Mouse (Mus musculus) mouse trophoblast stem cell (cell line): ENCODE measurements around the gene Mfsd6.

Source experiments
- in situ Hi-C, 2 experiments: fragments of 300-500 bp; cut with MseI, MboI; formaldehyde crosslinking; loops; 2 replicates in 1 of 2; 3 replicates in 1 of 2; pipeline ENCODE4 v1.15.1; 2025

The Mfsd6 gene

GRCm38 (mm10) chr1:52640266-52640665 lies 87.0 kb downstream of the Mfsd6 start:
- in situ Hi-C loops = no loop called here

GRCm38 (mm10) chr1:52639090-52639489 lies 88.2 kb downstream of the Mfsd6 start:
- in situ Hi-C loops = no loop called here

GRCm38 (mm10) chr1:52638101-52638500 lies 89.2 kb downstream of the Mfsd6 start:
- in situ Hi-C loops = no loop called here

GRCm38 (mm10) chr1:52635932-52636331 lies 91.3 kb downstream of the Mfsd6 start:
- in situ Hi-C loops = no loop called here

GRCm38 (mm10) chr1:52634251-52634650 lies 93.0 kb downstream of the Mfsd6 start:
- in situ Hi-C loops = no loop called here

- in situ Hi-C loops = no loop called here
Measured at GRCm38 (mm10) chr1:52631570-52631969, 95.7 kb downstream of the Mfsd6 start.

GRCm38 (mm10) chr1:52630937-52631299 lies 96.3 kb downstream of the Mfsd6 start:
- in situ Hi-C loops = no loop called here

GRCm38 (mm10) chr1:52630248-52630936 lies 96.9 kb downstream of the Mfsd6 start, which contains the start of gene Nemp2:
Gene Nemp2, plus strand, starts transcription at chr1:52630703.
- in situ Hi-C loops = no loop called here

GRCm38 (mm10) chr1:52620442-52620841 lies 106.8 kb downstream of the Mfsd6 start:
- in situ Hi-C loops = no loop called here

GRCm38 (mm10) chr1:52618217-52618616 lies 109.0 kb downstream of the Mfsd6 start:
- in situ Hi-C loops = no loop called here

- in situ Hi-C loops = no loop called here
Measured at GRCm38 (mm10) chr1:52608486-52608885, 118.8 kb downstream of the Mfsd6 start.

GRCm38 (mm10) chr1:52607700-52608099 lies 119.6 kb downstream of the Mfsd6 start:
- in situ Hi-C loops = no loop called here
